Comparison of ENCODE assay signal across 9 mouse cellular contexts in the genomic region with DNA sequence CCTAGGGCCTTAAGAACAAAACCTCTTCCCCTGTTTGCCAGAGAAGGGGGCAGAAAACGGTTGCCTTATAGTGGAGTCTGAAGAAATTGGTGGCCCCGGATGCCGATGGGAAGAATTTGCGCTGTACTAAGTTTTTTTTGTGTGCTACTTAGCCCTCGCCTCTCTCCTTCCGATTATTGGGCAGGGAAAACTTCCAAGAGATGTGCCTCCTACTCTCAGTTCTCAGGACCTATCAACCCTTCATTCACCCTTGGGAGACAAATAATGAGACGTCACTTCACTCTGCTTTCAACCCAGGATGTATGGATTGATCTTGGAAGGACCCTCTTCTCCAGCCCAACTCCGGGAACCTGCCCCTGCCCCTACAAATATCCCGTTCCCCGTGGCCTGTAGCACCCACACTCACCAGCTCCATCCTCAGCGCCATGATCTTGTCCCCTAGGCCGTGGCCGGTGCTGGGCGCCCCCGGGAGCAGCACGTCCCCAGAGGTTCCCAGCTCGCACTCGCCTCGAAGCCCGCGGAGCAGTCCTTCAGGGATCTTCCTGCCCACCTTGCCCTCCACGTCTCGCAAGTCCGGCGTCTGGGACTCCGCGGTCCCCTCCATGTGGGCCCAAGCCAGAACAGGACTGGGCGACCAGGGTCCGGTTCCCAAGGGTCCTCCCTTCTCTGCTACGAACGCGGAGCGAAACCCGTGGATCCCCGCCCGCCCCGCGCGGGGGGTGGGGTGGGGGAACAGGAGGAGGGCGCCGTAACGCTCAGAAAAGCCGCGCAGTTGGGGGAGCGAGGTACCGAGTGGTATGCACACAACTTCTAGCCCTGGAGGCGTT. TPM values are rescaled to one million over a fixed set of nuclear protein-coding genes. Genes with fewer than 3 reads are reported as not detected.
DNase-seq lines count a peak whose midpoint lies in the region; ATAC-seq lines count a peak whose summit lies in the region.
"Had no signal": no experiment of that assay in that cellular context is flagged by ENCODE, and none has a peak within 500 bp of the region (broad histone marks: within the 10 kb centered on the region; RNA-seq: fewer than 3 reads in every experiment).

No protein-coding gene starts in this region.

- H3K27ac ChIP-seq in hindbrain, embryonic 13.5 days = no peak overlapping the region
- no peak overlapping the region for H3K27ac ChIP-seq in macrophage

- no peaks in the 10 kb centered on the region for H3K79me2 ChIP-seq in macrophage (ENCODE audit: inconsistent target)

- H3K9ac ChIP-seq in hindbrain, embryonic 13.5 days = peak overlapping the region; percentile 78

- peaks cover 22% of the 10 kb centered on the region for H3K4me1 ChIP-seq in hindbrain, embryonic 13.5 days (replicated peaks)

- H3K4me3 ChIP-seq in hindbrain, embryonic 13.5 days = peak overlapping the region; percentile 60
- H3K4me3 ChIP-seq in macrophage (ENCODE audit: inconsistent target) = peak overlapping the region; percentile 11; the same call in 1 of the 2 replicates

- peaks cover 26% of the 10 kb centered on the region for H3K27me3 ChIP-seq in hindbrain, embryonic 13.5 days

- no peaks in the 10 kb centered on the region for H3K36me3 ChIP-seq in hindbrain, embryonic 13.5 days
- no peaks in the 10 kb centered on the region for H3K36me3 ChIP-seq in macrophage (ENCODE audit: inconsistent target)

- under 1% methylated on average over 47 of the region's 47 CpGs for WGBS in hindbrain, embryonic 13.5 days
- 5% methylated on average over 47 of the region's 47 CpGs for WGBS in macrophage (ENCODE audit: missing documents)

- peak overlapping the region; percentile 94 for H3K4me2 ChIP-seq in hindbrain, embryonic 13.5 days

- peak; percentile 60 for DNase-seq in R1 (ENCODE audit: low read depth, low spot score)
- DNase-seq in cerebellum, adult 9-11 months = peak; percentile 87
- peak; percentile 66 for DNase-seq in gastrocnemius, adult 18-20 months (ENCODE audit: low spot score)
- DNase-seq in layer of hippocampus, postnatal 36 days = peak; percentile 74 to 76
- peak; percentile 80 for DNase-seq in retina, postnatal 1 day
- peak; percentile 62 for DNase-seq in urinary bladder, postnatal 25 days (ENCODE audit: low spot score)

- ATAC-seq in hindbrain, embryonic 13.5 days (ENCODE audit: low FRiP score) = peak; percentile 71

- no peaks in the 10 kb centered on the region for H3K9me3 ChIP-seq in hindbrain, embryonic 13.5 days

RNA-seq across cellular contexts. Expression of a gene that starts 7.0 kb away (rescaled TPM):
- total RNA-seq in gastrocnemius, adult 18-20 months (2021) = 1 to 10 TPM; 5.6 to 5.8 TPM
- polyA plus RNA-seq in hindbrain, embryonic 13.5 days (2015; fragmentation: Nextera tagmentation; extraction: Ambion mirVana) = 1.7 and 1.9 TPM in 2 replicates
- total RNA-seq in layer of hippocampus, postnatal 36 days (2021) = 10 to 100 TPM; 21.8 to 23.8 TPM
- under 1 TPM in 17 of 26 experiments, not detected in 9; 0.12 to 0.67 (median 0.18) TPM for total RNA-seq in macrophage (2018; cell fraction: chromatin; rRNA removed)
- under 1 TPM in 19 of 26 experiments, not detected in 7; 0.03 to 0.24 (median 0.09) TPM for total RNA-seq in macrophage (2018; cell fraction: cytosol; rRNA removed)
- total RNA-seq in macrophage (2018; cell fraction: nucleus; rRNA removed) = under 1 TPM in 18 of 26 experiments, not detected in 8; 0.06 to 0.99 (median 0.16) TPM
- polyA plus RNA-seq in macrophage (2018) = 0.09 to 0.10 TPM in 2 of 3 replicates, not detected in the other

RNA-seq across cellular contexts. Expression of a gene that starts 20.5 kb away (rescaled TPM):
- 10 to 100 TPM; 46.1 to 49.9 TPM for total RNA-seq in gastrocnemius, adult 18-20 months (2021)
- 62.6 and 63.7 TPM in 2 replicates for polyA plus RNA-seq in hindbrain, embryonic 13.5 days (2015; fragmentation: Nextera tagmentation; extraction: Ambion mirVana)
- 10 to 100 TPM; 62.4 to 63.5 TPM for total RNA-seq in layer of hippocampus, postnatal 36 days (2021)
- total RNA-seq in macrophage (2018; cell fraction: chromatin; rRNA removed) = 100 to 1,000 TPM in 1 of 26 experiments, 10 to 100 TPM in 25; 28.5 to 142 (median 57.1) TPM
- total RNA-seq in macrophage (2018; cell fraction: cytosol; rRNA removed) = 10 to 100 TPM; 12.4 to 24.5 (median 19.5) TPM
- total RNA-seq in macrophage (2018; cell fraction: nucleus; rRNA removed) = 10 to 100 TPM; 20.0 to 68.1 (median 34.1) TPM
- 16.6 to 29.9 TPM (median 17.1 TPM) in 3 replicates for polyA plus RNA-seq in macrophage (2018)

RNA-seq across cellular contexts. Expression of a gene that starts 20.6 kb away (rescaled TPM):
- under 1 TPM; 0.28 to 0.71 TPM for total RNA-seq in gastrocnemius, adult 18-20 months (2021)
- polyA plus RNA-seq in hindbrain, embryonic 13.5 days (2015; fragmentation: Nextera tagmentation; extraction: Ambion mirVana) = 11.4 and 12.1 TPM in 2 replicates
- 1 to 10 TPM in 1 of 2 experiments, under 1 TPM in 1; 0.73 to 1.0 TPM for total RNA-seq in layer of hippocampus, postnatal 36 days (2021)
- 10 to 100 TPM in 20 of 26 experiments, 1 to 10 TPM in 6; 4.4 to 33.6 (median 15.3) TPM for total RNA-seq in macrophage (2018; cell fraction: chromatin; rRNA removed)
- 1 to 10 TPM; 2.1 to 6.7 (median 3.7) TPM for total RNA-seq in macrophage (2018; cell fraction: cytosol; rRNA removed)
- total RNA-seq in macrophage (2018; cell fraction: nucleus; rRNA removed) = 10 to 100 TPM in 6 of 26 experiments, 1 to 10 TPM in 20; 2.3 to 50.1 (median 8.6) TPM
- polyA plus RNA-seq in macrophage (2018) = 2.2 to 12.5 TPM (median 3.6 TPM) in 3 replicates

RNA-seq across cellular contexts. Expression of a gene that starts 23.3 kb away (rescaled TPM):
- total RNA-seq in gastrocnemius, adult 18-20 months (2021) = not detected
- polyA plus RNA-seq in hindbrain, embryonic 13.5 days (2015; fragmentation: Nextera tagmentation; extraction: Ambion mirVana) = 0.19 and 0.22 TPM in 2 replicates
- total RNA-seq in layer of hippocampus, postnatal 36 days (2021) = not detected
- total RNA-seq in macrophage (2018; cell fraction: chromatin; rRNA removed) = not detected
- total RNA-seq in macrophage (2018; cell fraction: cytosol; rRNA removed) = not detected
- not detected for total RNA-seq in macrophage (2018; cell fraction: nucleus; rRNA removed)
- polyA plus RNA-seq in macrophage (2018) = not detected in 3 replicates
- total RNA-seq: layer of hippocampus, adult 8-10 months had no signal

RNA-seq across cellular contexts. Expression of a gene that starts 29.1 kb away (rescaled TPM):
- not detected for total RNA-seq in gastrocnemius, adult 18-20 months (2021)
- not detected in 2 replicates for polyA plus RNA-seq in hindbrain, embryonic 13.5 days (2015; fragmentation: Nextera tagmentation; extraction: Ambion mirVana)
- total RNA-seq in layer of hippocampus, postnatal 36 days (2021) = not detected
- total RNA-seq in macrophage (2018; cell fraction: chromatin; rRNA removed) = not detected
- not detected for total RNA-seq in macrophage (2018; cell fraction: cytosol; rRNA removed)
- total RNA-seq in macrophage (2018; cell fraction: nucleus; rRNA removed) = not detected
- not detected in 3 replicates for polyA plus RNA-seq in macrophage (2018)
- total RNA-seq: layer of hippocampus, adult 8-10 months had no signal
